Mouse (Mus musculus) embryonic facial prominence, embryonic 13.5 days (tissue): ENCODE results near the gene Nos3. TPM values are rescaled to one million over a fixed set of nuclear protein-coding genes. Genes with fewer than 3 reads are reported as not detected.

Source experiments
- ATAC-seq: fragments of 200-750 bp; cut with Nextera tagmentation; 2 replicates; pipeline ENCODE4 v1.8.0; 2017; ENCODE audit warnings: low read depth; ENCODE audit not compliant: insufficient number of reproducible peaks, insufficient read depth, low FRiP score, low TSS enrichment
- H3K27ac ChIP-seq: fragments of 300-500 bp; sonication (generic); 2 replicates; pipeline ENCODE4 v1.5.1; 2015; ENCODE audit warnings: moderate library complexity, mild to moderate bottlenecking, inconsistent platforms
- H3K27me3 ChIP-seq: fragments of 300-500 bp; sonication (generic); 2 replicates; pipeline ENCODE4 v1.6.1; 2015; ENCODE audit warnings: mild to moderate bottlenecking, inconsistent platforms
- H3K36me3 ChIP-seq: fragments of 300-500 bp; sonication (generic); 2 replicates; pipeline ENCODE4 v1.6.1; 2015; ENCODE audit warnings: mild to moderate bottlenecking, inconsistent platforms
- H3K4me1 ChIP-seq: fragments of 300-500 bp; sonication (generic); 2 replicates; pipeline ENCODE4 v1.6.1; 2015; ENCODE audit warnings: inconsistent platforms
- H3K4me2 ChIP-seq: fragments of 300-500 bp; sonication (generic); 2 replicates; pipeline ENCODE4 v1.6.1; 2015; ENCODE audit warnings: moderate library complexity, mild to moderate bottlenecking, inconsistent platforms
- H3K4me3 ChIP-seq: fragments of 300-500 bp; sonication (generic); 2 replicates; pipeline ENCODE4 v1.5.1; 2015; ENCODE audit warnings: mild to moderate bottlenecking, inconsistent platforms
- H3K9ac ChIP-seq: fragments of 300-500 bp; sonication (generic); 2 replicates; pipeline ENCODE4 v1.6.1; 2015; ENCODE audit warnings: mild to moderate bottlenecking, inconsistent platforms
- H3K9me3 ChIP-seq: fragments of 300-500 bp; sonication (generic); 2 replicates; pipeline ENCODE4 v1.6.1; 2016; ENCODE audit warnings: inconsistent platforms
- WGBS: fragments of 180-500 bp; shearing (Covaris S2); methylation state at CpG from one replicate; pipeline ENCODE4 v1.1.7; 2015; ENCODE audit warnings: mixed read lengths; 5-methylcytosine and 5-hydroxymethylcytosine counted together
- polyA plus RNA-seq: library from polyadenylated mRNA; unstranded; fragments of >200 nt; fragmentation: Nextera tagmentation; extraction: Ambion mirVana; gene quantifications from 2 replicates; pipeline ENCODE4 v1.2.1, GENCODE M21; 2015

The Nos3 gene
- polyA plus RNA-seq, 1 experiment from 2014 or later, result 5.4 TPM

- Histone ChIP-seq H3K4me2 (peak overlapping the region; percentile 63), H3K9ac (peak overlapping the region; percentile 69; the same call in 1 of the 2 replicates), H3K27ac (no peak overlapping the region), H3K27me3 (peaks cover 20% of the 10 kb centered on the region), H3K36me3 (no peaks in the 10 kb centered on the region), H3K4me3 (peak overlapping the region; percentile 36; the same call in 1 of the 2 replicates), H3K4me1 (peaks cover 17% of the 10 kb centered on the region), H3K9me3 (no peaks in the 10 kb centered on the region)
- ATAC-seq, result no peak
- WGBS, result 50% methylated on average over 5 of the region's 5 CpGs
These were observed 34.7 kb upstream of the Nos3 start for GRCm38 (mm10) chr5:24329965-24330298.

- H3K27ac ChIP-seq, result no peak overlapping the region
- no peak overlapping the region for H3K4me3 ChIP-seq
- H3K9ac ChIP-seq, result no peak overlapping the region
- no peak overlapping the region for H3K4me2 ChIP-seq
- no peak for ATAC-seq
- 68% methylated on average over 4 of the region's 4 CpGs for WGBS
- H3K36me3 ChIP-seq, result no peaks in the 10 kb centered on the region
- H3K9me3 ChIP-seq, result no peaks in the 10 kb centered on the region
- H3K4me1 ChIP-seq, result peaks cover 21% of the 10 kb centered on the region
- 0 out of 2 replicates have a peak, but pooled peaks cover 4% of the 10 kb centered on the region for H3K27me3 ChIP-seq
These were observed 32.2 kb upstream of the Nos3 start for GRCm38 (mm10) chr5:24332401-24332800.

GRCm38 (mm10) chr5:24334749-24335148 lies 29.9 kb upstream of the Nos3 start:
- Histone ChIP-seq H3K9ac (no peak overlapping the region), H3K36me3 (no peaks in the 10 kb centered on the region), H3K27ac (no peak overlapping the region), H3K27me3 (0 out of 2 replicates have a peak, but pooled peaks cover 4% of the 10 kb centered on the region), H3K4me1 (peaks cover 13% of the 10 kb centered on the region), H3K9me3 (no peaks in the 10 kb centered on the region), H3K4me2 (no peak overlapping the region), H3K4me3 (no peak overlapping the region)
- ATAC-seq, result no peak
- 14% methylated on average over 3 of the region's 3 CpGs for WGBS

- H3K27ac ChIP-seq, result no peak overlapping the region
- 26% methylated on average over 3 of the region's 3 CpGs for WGBS
These were observed 28.6 kb upstream of the Nos3 start for GRCm38 (mm10) chr5:24335888-24336511.

GRCm38 (mm10) chr5:24337366-24337765 lies 27.2 kb upstream of the Nos3 start:
- no peak overlapping the region for H3K9ac ChIP-seq
- H3K27ac ChIP-seq, result no peak overlapping the region
- peaks cover 9% of the 10 kb centered on the region for H3K4me1 ChIP-seq
- H3K27me3 ChIP-seq, result no peaks in the 10 kb centered on the region
- no peak overlapping the region for H3K4me3 ChIP-seq
- no peaks in the 10 kb centered on the region for H3K9me3 ChIP-seq
- H3K4me2 ChIP-seq, result no peak overlapping the region
- WGBS, result 28% methylated on average over 9 of the region's 9 CpGs
- no peaks in the 10 kb centered on the region for H3K36me3 ChIP-seq
- ATAC-seq, result no peak

More at GRCm38 (mm10) chr5:24335888-24336511, 28.6 kb upstream of the Nos3 start:
- Histone ChIP-seq H3K4me1 (peaks cover 9% of the 10 kb centered on the region), H3K9me3 (no peaks in the 10 kb centered on the region), H3K4me2 (no peak overlapping the region), H3K27me3 (no peaks in the 10 kb centered on the region), H3K4me3 (no peak overlapping the region), H3K9ac (no peak overlapping the region), H3K36me3 (no peaks in the 10 kb centered on the region)
- no peak for ATAC-seq

- no peaks in the 10 kb centered on the region for H3K36me3 ChIP-seq
- no peak overlapping the region for H3K9ac ChIP-seq
- 57% methylated on average over 2 of the region's 2 CpGs for WGBS
- H3K27ac ChIP-seq, result no peak overlapping the region
- H3K27me3 ChIP-seq, result no peaks in the 10 kb centered on the region
- H3K4me1 ChIP-seq, result peaks cover 9% of the 10 kb centered on the region
- no peaks in the 10 kb centered on the region for H3K9me3 ChIP-seq
- no peak overlapping the region for H3K4me2 ChIP-seq
- H3K4me3 ChIP-seq, result no peak overlapping the region
- no peak for ATAC-seq
These were observed 26.8 kb upstream of the Nos3 start for GRCm38 (mm10) chr5:24337821-24338220.

GRCm38 (mm10) chr5:24342205-24342963 lies 22.2 kb upstream of the Nos3 start:
- WGBS, result 80% methylated on average over 14 of the region's 14 CpGs
- Histone ChIP-seq H3K27me3 (peaks cover 38% of the 10 kb centered on the region), H3K4me1 (peaks cover 14% of the 10 kb centered on the region), H3K36me3 (no peaks in the 10 kb centered on the region), H3K9me3 (no peaks in the 10 kb centered on the region), H3K9ac (no peak overlapping the region), H3K4me3 (no peak overlapping the region), H3K4me2 (no peak overlapping the region), H3K27ac (no peak overlapping the region)
- ATAC-seq, result no peak

GRCm38 (mm10) chr5:24342966-24343365 lies 21.6 kb upstream of the Nos3 start:
- Histone ChIP-seq H3K4me3 (no peak overlapping the region), H3K4me1 (peaks cover 9% of the 10 kb centered on the region), H3K27ac (no peak overlapping the region), H3K4me2 (no peak overlapping the region), H3K27me3 (peaks cover 44% of the 10 kb centered on the region), H3K9ac (no peak overlapping the region), H3K9me3 (no peaks in the 10 kb centered on the region), H3K36me3 (no peaks in the 10 kb centered on the region)
- WGBS, result 47% methylated on average over 8 of the region's 8 CpGs
- no peak for ATAC-seq

- no peak for ATAC-seq
- Histone ChIP-seq H3K4me1 (peaks cover 12% of the 10 kb centered on the region; the same call in 1 of the 2 replicates), H3K27ac (no peak overlapping the region), H3K4me2 (no peak overlapping the region), H3K4me3 (no peak overlapping the region), H3K27me3 (peaks cover 48% of the 10 kb centered on the region), H3K9me3 (no peaks in the 10 kb centered on the region), H3K36me3 (no peaks in the 10 kb centered on the region), H3K9ac (no peak overlapping the region)
These were observed 21.2 kb upstream of the Nos3 start for GRCm38 (mm10) chr5:24343379-24343778.

GRCm38 (mm10) chr5:24343977-24344436 lies 20.6 kb upstream of the Nos3 start:
- Histone ChIP-seq H3K4me3 (no peak overlapping the region), H3K4me2 (no peak overlapping the region), H3K9ac (no peak overlapping the region), H3K27me3 (peaks cover 54% of the 10 kb centered on the region), H3K4me1 (peaks cover 19% of the 10 kb centered on the region), H3K27ac (no peak overlapping the region), H3K36me3 (no peaks in the 10 kb centered on the region), H3K9me3 (no peaks in the 10 kb centered on the region)
- WGBS, result 21% methylated on average over 2 of the region's 2 CpGs
- ATAC-seq, result no peak

- Histone ChIP-seq H3K9me3 (no peaks in the 10 kb centered on the region), H3K4me3 (no peak overlapping the region), H3K27me3 (peaks cover 60% of the 10 kb centered on the region), H3K4me1 (peaks cover 19% of the 10 kb centered on the region), H3K27ac (no peak overlapping the region; the same call in 1 of the 2 replicates), H3K36me3 (no peaks in the 10 kb centered on the region), H3K9ac (no peak overlapping the region), H3K4me2 (no peak overlapping the region; the same call in 1 of the 2 replicates)
- no peak for ATAC-seq
- 18% methylated on average over 12 of the region's 12 CpGs for WGBS
These were observed 20.0 kb upstream of the Nos3 start for GRCm38 (mm10) chr5:24344477-24345051.

- Histone ChIP-seq H3K4me1 (peaks cover 27% of the 10 kb centered on the region), H3K27me3 (peaks cover 77% of the 10 kb centered on the region), H3K36me3 (no peaks in the 10 kb centered on the region), H3K9ac (no peak overlapping the region), H3K4me3 (no peak overlapping the region), H3K4me2 (no peak overlapping the region), H3K9me3 (no peaks in the 10 kb centered on the region), H3K27ac (no peak overlapping the region)
- ATAC-seq, result no peak
- 87% methylated on average over 7 of the region's 7 CpGs for WGBS
These were observed 18.3 kb upstream of the Nos3 start for GRCm38 (mm10) chr5:24346313-24346712.
